Mouse (Mus musculus) gastrocnemius, adult 8-10 months (tissue): Measurements from ENCODE around the gene Slc15a1. TPM values are rescaled to one million over a fixed set of nuclear protein-coding genes. Genes with fewer than 3 reads are reported as not detected.

Experiments
- DNase-seq, 2 experiments: peaks; one replicate each; pipeline ENCODE4 v3.0.0; 2022; ENCODE audit warnings: low spot score in 2 of 2
- total RNA-seq, 4 experiments: library from RNA; stranded (reverse); gene quantifications; 2 replicates each; pipeline ENCODE4 v1.2.4; 2022

Slc15a1 gene
- total RNA-seq, 4 experiments from 2014 or later: not detected

GRCm38 (mm10) chr14:121493712-121494111 lies 11.3 kb downstream of the Slc15a1 start:
- DNase-seq: no peak

GRCm38 (mm10) chr14:121492328-121492727 lies 12.7 kb downstream of the Slc15a1 start:
- DNase-seq: no peak

GRCm38 (mm10) chr14:121485722-121486121 lies 19.3 kb downstream of the Slc15a1 start:
- no peak for DNase-seq

DNA sequence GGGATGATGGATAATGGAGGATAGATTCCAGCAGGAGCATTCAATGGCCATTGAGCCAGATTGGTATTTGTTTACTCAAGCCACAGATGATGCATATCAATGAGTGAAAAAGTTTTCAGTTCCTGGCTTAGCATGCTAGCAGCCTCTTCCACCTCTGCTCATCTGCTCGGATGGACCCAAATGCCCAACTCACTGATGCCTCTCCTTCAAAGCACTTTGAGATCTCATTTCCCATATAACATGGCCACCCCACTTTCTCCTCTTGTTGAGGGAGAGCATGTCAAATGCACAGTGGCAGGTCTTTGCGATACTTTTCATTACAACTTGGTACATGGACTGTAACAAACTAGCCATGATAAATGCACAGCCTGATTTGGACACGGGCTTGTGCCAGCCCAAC lies 20.6 kb downstream of the Slc15a1 start:
- DNase-seq: no peak

DNA sequence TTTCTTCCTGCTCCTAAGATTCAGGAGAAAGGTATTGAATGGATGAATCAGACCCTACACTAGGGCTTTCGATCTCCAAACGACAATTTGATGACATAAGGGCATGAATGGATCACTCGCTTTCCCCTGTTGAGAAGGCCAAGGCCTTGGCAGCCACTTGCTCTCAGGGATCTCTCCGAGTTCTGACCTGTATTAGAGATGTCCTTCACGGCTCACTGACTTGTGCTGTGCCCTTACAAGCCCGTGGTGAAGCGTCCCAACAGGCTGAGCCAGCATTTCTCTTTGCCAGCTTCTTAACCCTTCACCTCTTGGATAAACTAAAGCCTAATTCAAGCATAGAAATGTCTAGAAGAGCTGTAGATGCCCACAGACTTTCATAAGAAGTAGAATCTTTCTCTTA lies 22.9 kb downstream of the Slc15a1 start:
- no peak for DNase-seq

DNA sequence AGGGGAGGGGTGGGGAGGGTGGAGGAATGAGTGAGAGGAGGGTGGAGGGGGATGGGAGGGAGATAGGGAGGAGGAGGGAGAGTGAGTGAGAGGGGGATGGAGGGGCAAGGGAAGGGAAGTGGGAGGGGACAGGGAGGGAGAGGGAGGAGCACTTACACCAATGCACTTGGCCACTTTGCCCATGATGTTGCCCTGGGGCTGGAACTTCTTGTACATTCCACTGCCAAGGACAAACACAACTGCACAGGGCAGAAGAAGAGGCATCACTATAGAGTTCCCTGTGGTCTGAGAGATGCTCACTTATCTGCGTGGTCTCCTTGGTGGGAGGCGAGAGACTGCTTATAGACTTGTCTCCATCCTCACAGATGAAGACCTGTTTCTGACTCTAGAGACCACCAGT lies 23.5 kb downstream of the Slc15a1 start:
- no peak for DNase-seq

DNA sequence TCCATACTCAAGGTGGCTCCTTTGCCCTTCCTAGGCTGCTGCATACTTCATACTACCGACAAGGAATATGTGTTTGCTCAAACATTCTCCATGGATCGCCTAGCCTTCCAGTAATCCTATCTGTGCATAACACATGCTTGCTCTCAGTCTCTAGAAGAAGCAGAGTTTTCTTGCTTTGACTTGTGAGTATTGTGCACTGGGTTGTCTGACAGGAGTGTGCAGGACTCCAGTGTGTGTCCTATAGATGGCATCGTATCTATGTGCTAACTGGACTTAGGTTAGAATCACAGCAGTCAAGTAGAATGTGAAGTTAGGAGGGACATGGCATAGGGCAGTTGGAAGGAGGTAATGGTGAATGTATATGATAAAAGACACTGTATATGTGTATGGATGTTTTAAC lies 26.0 kb downstream of the Slc15a1 start:
- DNase-seq: no peak

- DNase-seq: no peak
These were observed 26.9 kb downstream of the Slc15a1 start for GRCm38 (mm10) chr14:121477925-121478693.

DNA sequence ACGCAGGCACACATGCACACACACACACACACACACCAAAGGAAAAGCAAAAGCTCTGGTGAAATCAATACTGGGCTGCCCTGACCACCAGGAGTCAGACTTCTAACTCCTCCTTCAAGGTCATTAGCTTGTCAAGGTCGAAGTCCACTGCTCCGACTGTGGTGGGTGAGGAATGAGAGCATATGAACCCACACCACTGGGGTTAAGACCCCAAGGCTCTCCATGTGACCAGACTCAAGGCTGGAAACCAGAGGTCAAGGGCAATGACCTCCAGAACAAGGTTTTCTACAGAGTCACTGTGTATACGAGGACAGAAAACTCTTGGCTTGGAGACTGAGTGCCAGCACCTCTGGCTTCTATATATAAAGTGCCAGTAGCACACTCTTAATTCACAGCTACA lies 31.2 kb downstream of the Slc15a1 start:
- no peak for DNase-seq

DNA sequence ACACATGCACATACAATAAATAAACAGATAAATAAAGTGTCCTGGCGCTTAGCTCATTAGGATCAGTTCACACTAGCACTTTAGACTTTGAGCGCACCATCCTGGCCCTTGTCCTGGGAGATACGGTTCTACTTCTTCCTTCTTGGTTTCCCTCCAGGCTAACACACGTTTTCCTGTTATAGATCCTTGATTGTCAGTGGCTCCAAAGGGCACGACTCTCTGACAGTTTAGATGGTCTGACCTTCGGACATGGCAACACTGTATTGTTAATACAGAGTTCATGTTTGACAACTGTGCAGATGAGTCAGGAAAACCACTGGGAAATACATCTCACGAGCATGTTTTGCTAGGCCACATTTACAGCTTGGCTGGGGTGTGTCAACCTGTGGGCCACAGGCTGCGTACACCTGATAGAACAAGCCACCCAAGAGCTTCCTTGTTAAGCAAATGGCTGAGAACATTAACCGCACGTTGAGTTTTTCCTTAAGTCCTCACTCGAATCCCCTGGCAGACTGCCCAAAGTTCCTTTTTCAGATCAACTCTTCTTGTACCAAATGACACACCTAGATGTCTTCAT lies 33.4 kb downstream of the Slc15a1 start:
- no peak for DNase-seq

DNA sequence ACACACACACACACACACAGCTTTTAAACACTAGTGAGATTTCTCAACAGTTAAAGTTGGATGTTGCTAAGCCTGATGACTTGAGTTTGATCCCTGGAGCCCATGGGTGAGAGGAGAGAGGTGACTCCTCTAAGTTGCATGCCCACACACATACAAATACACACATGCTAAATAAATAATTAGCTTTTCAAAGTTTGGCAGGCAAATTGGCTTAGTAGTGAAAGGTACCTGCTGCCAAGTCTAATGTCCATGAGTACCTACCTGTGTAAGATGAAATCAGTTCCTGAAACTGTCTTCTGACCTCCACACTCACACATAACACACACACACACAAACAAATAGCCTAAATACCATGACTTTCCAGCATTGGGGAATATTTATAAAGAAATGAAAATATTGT lies 35.5 kb downstream of the Slc15a1 start:
- DNase-seq: no peak

- no peak for DNase-seq
These were observed 37.4 kb downstream of the Slc15a1 start for GRCm38 (mm10) chr14:121467646-121468045.

GRCm38 (mm10) chr14:121466501-121466900 lies 38.6 kb downstream of the Slc15a1 start:
- no peak for DNase-seq

DNA sequence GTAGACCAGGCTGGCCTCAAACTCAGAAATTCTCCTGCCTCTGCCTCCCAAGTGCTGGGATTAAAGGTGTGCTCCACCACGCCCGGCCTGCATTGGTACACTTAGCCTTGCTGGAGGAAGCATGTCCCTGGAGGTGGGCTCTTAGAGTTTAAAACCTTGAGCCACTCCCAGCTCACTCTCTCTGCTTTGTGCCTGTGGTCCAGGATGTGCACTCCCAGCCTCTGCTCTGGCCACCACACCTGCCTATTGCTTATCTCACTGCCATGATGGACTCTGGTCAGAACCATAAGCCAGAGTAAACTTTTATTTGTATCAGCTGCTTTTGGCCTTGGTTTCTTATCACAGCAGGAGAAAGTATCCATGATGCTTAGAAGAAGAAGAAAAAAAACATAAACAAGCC lies 40.7 kb downstream of the Slc15a1 start:
- DNase-seq: no peak

GRCm38 (mm10) chr14:121462756-121463155 lies 42.3 kb downstream of the Slc15a1 start:
- DNase-seq: no peak

DNA sequence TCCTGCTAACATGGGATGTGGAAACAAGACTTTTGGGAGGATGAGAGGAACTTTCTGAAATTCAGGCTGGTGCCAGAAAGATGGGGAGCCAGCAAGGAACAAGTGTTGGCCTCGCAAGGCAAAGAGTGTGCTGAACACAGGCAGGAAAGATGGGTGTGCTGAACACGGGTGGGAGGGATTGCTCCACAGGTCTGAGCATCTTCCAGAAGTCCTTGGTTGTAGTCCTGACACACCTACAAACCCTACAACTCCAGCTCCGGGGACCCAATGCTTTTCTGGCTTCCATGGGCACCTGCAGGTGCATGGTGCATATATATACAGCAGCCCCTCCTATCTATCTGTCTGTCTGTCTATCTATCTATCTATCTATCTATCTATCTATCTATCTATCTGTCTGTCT lies 44.1 kb downstream of the Slc15a1 start:
- no peak for DNase-seq

GRCm38 (mm10) chr14:121458521-121458920 lies 46.5 kb downstream of the Slc15a1 start:
- no peak for DNase-seq

DNA sequence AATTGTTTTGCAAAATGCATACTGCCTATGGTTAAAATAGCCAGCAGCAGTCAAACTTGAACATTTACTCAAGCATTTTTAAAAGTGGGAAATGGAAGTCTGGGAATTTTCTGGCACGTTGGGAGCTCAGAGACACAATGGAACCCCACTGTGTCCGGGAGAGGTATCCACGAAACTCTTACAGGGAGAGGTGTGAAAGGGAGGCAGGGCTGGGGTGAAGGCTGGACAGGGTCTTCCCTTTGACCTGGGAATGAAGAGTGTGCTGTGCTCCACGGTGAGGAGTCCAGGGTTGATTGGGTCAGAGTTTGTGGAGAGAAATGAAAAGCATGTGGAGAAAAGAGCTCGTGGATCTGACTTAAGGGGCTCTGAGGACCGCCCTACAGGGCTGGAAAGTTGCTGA lies 47.5 kb downstream of the Slc15a1 start:
- DNase-seq: no peak

- DNase-seq: no peak
These were observed 48.4 kb downstream of the Slc15a1 start for GRCm38 (mm10) chr14:121456416-121457285.

DNA sequence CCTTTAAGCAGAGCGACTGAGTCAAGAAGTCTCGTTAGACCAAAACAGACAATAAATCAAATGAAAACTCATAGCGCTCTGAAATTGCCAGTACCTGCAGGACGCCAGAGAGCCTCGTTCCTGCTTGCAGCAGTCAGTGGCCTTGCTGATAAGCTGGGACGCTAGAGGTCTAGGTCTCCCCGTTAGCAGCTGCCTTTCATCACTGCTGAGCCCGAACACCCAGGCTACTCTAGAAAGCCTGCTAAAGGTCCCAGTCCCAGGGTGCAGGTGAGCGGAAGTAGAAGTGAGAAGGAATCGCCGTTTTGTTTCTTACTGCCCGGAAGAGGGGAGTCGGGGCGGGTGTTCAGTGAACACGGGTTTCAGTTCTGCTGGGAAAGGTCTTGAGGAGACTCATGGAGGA lies 49.1 kb downstream of the Slc15a1 start:
- no peak for DNase-seq

DNA sequence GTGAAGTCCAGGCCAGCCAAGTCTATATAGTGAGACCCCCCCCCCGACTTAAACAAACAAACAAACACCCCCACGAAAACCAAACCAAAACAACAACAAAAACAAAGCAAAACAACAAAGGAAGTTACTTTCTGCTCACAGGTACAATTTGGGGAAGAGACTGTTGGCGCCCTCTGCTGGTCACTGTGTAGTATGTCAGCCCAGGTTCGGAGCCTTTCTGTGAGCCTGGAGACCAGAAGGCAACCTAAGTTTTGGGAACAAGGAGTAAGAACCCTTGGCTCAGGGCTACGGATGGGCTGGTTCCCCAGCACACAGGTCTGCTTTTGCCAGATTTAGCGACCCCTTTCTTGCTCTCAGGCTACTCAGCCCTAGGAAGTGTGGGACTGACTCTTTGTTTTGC lies 49.5 kb downstream of the Slc15a1 start:
- peak in 1 of 2 experiments; percentile 10 for DNase-seq

GRCm38 (mm10) chr14:121453130-121453529 lies 51.9 kb downstream of the Slc15a1 start:
- DNase-seq: no peak
